Mouse (Mus musculus) midbrain, embryonic 10.5 days (tissue): ENCODE measurements around the gene Ncoa7. TPM values are rescaled to one million over a fixed set of nuclear protein-coding genes. Genes with fewer than 3 reads are reported as not detected.

Experiments used
- DNase-seq: peaks from one replicate; pipeline ENCODE4 v3.0.0-alpha.2; 2017; ENCODE audit warnings: low spot score
- H3K27ac ChIP-seq: fragments of 300-500 bp; sonication (generic); replicated peaks from 2 replicates; pipeline ENCODE4 v1.5.1; 2016; ENCODE audit warnings: mild to moderate bottlenecking
- H3K27me3 ChIP-seq: fragments of 300-500 bp; sonication (generic); 2 replicates; pipeline ENCODE4 v1.6.1; 2016; ENCODE audit warnings: low read depth, mild to moderate bottlenecking; ENCODE audit not compliant: poor library complexity, severe bottlenecking
- H3K36me3 ChIP-seq: fragments of 300-500 bp; sonication (generic); 2 replicates; pipeline ENCODE4 v1.6.1; 2016; ENCODE audit warnings: mild to moderate bottlenecking, moderate library complexity
- H3K4me1 ChIP-seq: fragments of 300-500 bp; sonication (generic); 2 replicates; pipeline ENCODE4 v1.6.1; 2016
- H3K4me3 ChIP-seq: fragments of 300-500 bp; sonication (generic); 2 replicates; pipeline ENCODE4 v1.5.1; 2016; ENCODE audit warnings: mild to moderate bottlenecking, moderate library complexity
- H3K9me3 ChIP-seq: fragments of 300-500 bp; sonication (generic); replicated peaks from 2 replicates; pipeline ENCODE4 v1.6.1; 2016; ENCODE audit warnings: mild to moderate bottlenecking
- WGBS: fragments of 180-500 bp; shearing (Covaris S2); methylation state at CpG from one replicate; pipeline ENCODE4 v1.1.7; 2016; 5-methylcytosine and 5-hydroxymethylcytosine counted together
- polyA plus RNA-seq: library from polyadenylated mRNA; unstranded; fragments of >200 nt; fragmentation: Nextera tagmentation; extraction: Ambion mirVana; gene quantifications from 2 replicates; pipeline ENCODE4 v1.2.1, GENCODE M21; 2016

The Ncoa7 gene
- polyA plus RNA-seq, 1 experiment from 2014 or later, result 6.2 TPM

DNA sequence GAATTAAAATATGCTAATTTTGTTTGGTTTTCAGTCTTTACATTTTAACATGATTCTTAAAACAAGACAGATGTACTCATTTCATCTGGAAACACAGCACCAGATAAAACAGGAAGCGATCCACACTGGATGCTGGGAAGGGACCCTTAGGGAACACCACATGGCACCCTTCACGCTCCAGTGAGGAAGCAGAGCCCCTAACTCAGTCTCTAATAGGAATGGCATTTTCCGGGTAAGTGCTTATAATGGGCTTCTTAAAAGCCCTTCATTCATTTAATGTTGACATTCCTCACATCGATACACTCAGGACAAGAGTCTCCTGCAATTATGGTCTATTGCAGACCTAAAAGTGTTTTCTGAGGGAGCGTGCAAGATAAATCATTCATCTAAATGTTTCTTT lies 27.6 kb downstream of the Ncoa7 start:
- Histone ChIP-seq H3K4me3 (no peak overlapping the region), H3K9me3 (no peaks in the 10 kb centered on the region), H3K36me3 (no peaks in the 10 kb centered on the region), H3K27ac (no peak overlapping the region), H3K27me3 (no peaks in the 10 kb centered on the region), H3K4me1 (no peaks in the 10 kb centered on the region)
- no peak for DNase-seq
- 80% methylated on average over 5 of the region's 5 CpGs for WGBS

DNA sequence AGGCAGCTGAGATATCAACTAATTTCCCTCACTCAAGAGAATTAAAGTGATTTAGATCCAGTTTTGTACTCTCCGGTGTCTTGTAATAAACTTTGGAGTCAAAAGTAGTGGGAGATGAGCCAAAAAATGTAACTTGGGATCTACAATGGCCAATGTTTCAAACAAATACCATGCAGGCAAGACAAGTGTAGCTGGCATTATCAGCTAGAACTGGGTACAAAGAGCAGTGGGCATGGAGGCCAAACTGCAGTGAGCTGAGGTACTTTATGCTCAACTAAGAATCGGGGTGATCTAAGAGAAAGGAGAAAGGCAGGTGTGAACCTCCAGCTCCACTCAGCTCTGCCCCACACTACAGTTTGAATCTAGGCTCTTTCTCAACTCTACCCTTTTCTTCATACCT lies 28.7 kb downstream of the Ncoa7 start:
- H3K27ac ChIP-seq, result no peak overlapping the region

DNA sequence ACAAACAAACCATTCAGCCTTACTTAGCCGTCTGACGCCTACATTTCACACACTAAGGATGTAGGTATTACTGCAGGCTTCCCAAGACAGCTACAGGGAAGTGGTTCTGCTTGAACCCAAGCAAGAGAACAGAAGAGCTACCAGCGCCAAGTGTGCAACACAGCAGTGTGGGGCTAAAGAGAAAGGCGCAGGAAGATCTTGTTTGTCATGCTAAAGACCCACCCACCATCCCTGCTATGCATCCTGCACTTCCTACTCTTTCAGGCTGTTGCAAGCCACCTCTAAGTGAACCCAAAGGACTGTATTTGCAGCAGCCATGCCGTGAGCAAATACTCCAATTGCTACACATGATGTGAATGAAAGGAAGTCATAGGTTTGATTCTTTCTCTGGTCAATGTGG lies 29.9 kb downstream of the Ncoa7 start:
- Histone ChIP-seq H3K27ac (no peak overlapping the region), H3K4me3 (no peak overlapping the region), H3K36me3 (no peaks in the 10 kb centered on the region), H3K27me3 (no peaks in the 10 kb centered on the region), H3K4me1 (no peaks in the 10 kb centered on the region), H3K9me3 (no peaks in the 10 kb centered on the region)
- no peak for DNase-seq
- WGBS, result 55% methylated on average over 5 of the region's 5 CpGs

More for the DNA sequence above, 28.7 kb downstream of the Ncoa7 start:
- no peaks in the 10 kb centered on the region for H3K4me1 ChIP-seq
- WGBS, result 100% methylated on average over 2 of the region's 2 CpGs
- H3K9me3 ChIP-seq, result no peaks in the 10 kb centered on the region
- DNase-seq, result no peak
- H3K36me3 ChIP-seq, result no peaks in the 10 kb centered on the region
- no peak overlapping the region for H3K4me3 ChIP-seq
- no peaks in the 10 kb centered on the region for H3K27me3 ChIP-seq

DNA sequence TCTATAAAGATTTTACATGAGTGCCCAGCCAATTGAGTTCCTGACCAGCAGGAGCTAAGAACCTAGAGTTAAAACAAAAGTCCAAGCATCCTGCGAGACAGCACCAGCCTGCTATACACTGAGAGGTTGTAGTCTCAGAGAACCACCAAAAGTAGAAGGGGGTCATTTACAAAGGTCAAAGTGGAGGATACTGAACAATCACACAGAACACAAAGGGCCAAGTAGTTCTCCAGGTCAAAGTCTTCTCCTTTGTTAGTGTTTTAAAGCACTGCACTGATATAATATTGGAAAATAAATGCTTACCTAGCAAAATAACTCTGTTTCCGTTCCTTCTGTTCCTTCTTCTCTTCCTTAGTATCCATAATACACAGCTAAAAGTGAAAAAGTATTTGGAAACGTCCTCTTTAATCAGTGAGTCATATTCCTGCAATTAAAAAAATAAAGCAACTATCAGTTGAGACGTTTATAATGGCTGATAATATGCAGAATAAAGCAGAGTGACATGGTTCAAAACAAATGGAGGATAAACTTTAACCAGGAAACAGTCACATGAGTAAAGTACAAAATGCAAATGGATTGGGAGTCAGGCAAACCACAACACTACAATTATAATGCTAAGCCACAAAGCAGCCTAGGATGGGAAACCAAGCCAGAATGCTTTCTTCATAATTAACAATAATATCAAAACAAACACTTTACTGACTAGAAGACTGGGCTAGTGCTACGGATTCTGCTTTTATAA lies 31.5 kb downstream of the Ncoa7 start:
- H3K9me3 ChIP-seq, result no peaks in the 10 kb centered on the region
- no peak overlapping the region for H3K4me3 ChIP-seq
- H3K27ac ChIP-seq, result no peak overlapping the region
- WGBS, result 82% methylated on average over 5 of the region's 5 CpGs
- no peaks in the 10 kb centered on the region for H3K27me3 ChIP-seq
- no peaks in the 10 kb centered on the region for H3K36me3 ChIP-seq
- no peaks in the 10 kb centered on the region for H3K4me1 ChIP-seq
- DNase-seq, result no peak

DNA sequence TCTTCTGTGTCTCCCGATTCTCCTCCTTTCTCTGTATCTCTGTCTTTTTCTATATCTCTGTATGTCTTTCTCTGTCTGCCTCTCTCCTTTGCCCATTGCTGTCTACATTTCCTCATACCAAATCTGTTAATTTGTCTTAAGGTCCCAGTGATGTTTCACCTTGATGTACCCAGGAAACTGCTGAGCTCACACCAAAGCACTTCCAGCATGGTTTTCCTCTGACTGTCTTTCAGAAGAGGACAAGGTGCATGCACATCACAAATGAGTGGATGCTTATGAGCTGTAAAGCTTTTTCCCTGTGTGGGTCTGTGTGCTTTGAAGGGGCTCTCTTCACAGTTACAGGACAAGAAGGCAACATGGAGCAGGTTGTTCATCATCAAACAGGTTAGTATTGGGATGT lies 34.3 kb downstream of the Ncoa7 start:
- H3K4me1 ChIP-seq, result no peaks in the 10 kb centered on the region
- H3K27me3 ChIP-seq, result no peaks in the 10 kb centered on the region
- WGBS, result 86% methylated on average over 1 of the region's 1 CpGs
- 0 out of 2 replicates have a peak, but pooled peaks cover 2% of the 10 kb centered on the region for H3K36me3 ChIP-seq
- DNase-seq, result no peak
- H3K27ac ChIP-seq, result no peak overlapping the region
- H3K9me3 ChIP-seq, result no peaks in the 10 kb centered on the region
- H3K4me3 ChIP-seq, result no peak overlapping the region

DNA sequence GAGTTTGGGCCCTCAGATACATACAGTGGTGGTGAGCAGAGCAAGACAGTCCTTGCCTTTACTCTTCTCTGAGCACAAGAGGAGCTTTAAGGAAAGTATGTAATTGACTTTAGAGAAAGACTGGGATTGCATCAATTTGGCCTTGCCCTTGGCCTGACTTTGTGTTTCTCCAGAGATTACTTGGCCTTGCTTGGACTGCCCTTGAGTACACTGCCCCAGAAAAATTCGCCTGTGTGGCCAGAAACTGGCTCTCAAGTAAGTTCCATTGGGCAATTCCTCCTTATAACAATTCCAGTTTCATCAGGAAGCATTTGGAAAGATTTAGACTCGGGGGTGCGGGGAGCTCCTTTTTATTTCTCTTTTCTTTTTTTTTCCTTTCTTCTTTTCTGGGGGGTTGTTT lies 34.9 kb downstream of the Ncoa7 start:
- H3K36me3 ChIP-seq, result 0 out of 2 replicates have a peak, but pooled peaks cover 2% of the 10 kb centered on the region
- 93% methylated on average over 3 of the region's 3 CpGs for WGBS

DNA sequence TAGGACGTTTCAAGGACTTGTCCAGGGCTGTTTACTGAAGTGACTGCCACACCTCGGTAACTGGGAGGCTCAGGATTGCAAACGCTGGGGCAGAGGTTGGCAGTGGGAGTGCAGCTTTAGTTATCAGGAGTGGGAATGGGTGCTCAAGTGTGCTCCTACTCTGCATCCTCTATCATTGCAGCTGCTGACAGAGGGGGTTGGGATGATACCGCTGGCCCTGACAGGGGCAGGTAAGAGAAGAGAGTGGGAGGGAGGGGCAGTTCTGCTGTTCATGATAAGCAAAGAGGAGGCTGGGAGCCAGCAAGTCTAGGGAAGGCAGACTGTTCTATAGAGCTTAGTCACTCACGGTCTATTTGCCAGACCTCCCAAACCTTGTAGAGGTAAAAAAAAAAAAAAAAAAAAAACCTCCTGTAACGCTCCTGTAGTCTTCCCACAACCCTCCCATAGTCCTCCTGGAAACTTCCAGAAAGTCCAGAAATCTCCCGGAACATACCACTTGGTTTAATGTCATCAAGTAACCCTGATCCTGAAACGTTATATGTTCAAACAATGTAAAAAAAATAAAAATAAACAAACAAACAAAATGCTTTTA lies 39.9 kb downstream of the Ncoa7 start:
- no peaks in the 10 kb centered on the region for H3K9me3 ChIP-seq
- H3K27me3 ChIP-seq, result no peaks in the 10 kb centered on the region
- no peak overlapping the region for H3K27ac ChIP-seq
- H3K4me3 ChIP-seq, result no peak overlapping the region
- 79% methylated on average over 8 of the region's 8 CpGs for WGBS
- H3K4me1 ChIP-seq, result no peaks in the 10 kb centered on the region
- 0 out of 2 replicates have a peak, but pooled peaks cover 2% of the 10 kb centered on the region for H3K36me3 ChIP-seq
- no peak for DNase-seq

More for the DNA sequence above, 34.9 kb downstream of the Ncoa7 start:
- no peaks in the 10 kb centered on the region for H3K9me3 ChIP-seq
- H3K27me3 ChIP-seq, result no peaks in the 10 kb centered on the region
- H3K4me3 ChIP-seq, result no peak overlapping the region
- DNase-seq, result no peak
- H3K27ac ChIP-seq, result no peak overlapping the region
- H3K4me1 ChIP-seq, result no peaks in the 10 kb centered on the region

DNA sequence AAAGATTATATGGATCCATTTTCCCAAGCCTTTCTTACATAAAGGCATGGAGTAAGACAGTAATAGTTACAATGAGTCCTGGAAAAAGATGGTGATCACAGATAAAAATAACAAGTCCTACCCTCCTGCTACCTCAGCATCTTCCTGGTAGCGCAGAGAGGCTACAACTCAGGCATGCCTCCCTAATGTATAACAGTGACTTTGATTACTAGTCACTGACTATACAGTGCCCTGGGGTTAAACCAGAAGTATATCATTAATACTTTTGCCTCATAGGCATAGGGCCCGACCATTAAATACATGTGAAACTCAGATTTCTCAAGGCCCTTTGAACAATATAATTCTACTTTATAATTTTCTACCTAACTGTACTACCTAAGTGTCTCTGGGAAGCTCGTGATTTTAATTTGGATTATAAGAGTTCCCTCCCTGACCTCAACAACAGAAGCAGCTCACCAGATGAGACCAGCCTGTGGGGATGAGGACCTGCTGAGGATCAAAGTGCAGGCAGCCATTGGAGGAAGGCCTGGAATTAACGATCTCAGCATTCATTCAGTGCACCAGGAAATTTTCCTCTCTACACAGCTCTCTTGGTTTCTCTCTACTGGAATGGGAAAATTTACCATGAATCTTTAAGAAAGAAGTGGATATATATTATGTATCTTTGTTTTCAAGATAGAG lies 40.7 kb downstream of the Ncoa7 start:
- no peaks in the 10 kb centered on the region for H3K9me3 ChIP-seq
- WGBS, result 93% methylated on average over 4 of the region's 4 CpGs
- H3K27ac ChIP-seq, result no peak overlapping the region
- H3K4me1 ChIP-seq, result no peaks in the 10 kb centered on the region
- no peak for DNase-seq
- no peaks in the 10 kb centered on the region for H3K27me3 ChIP-seq
- no peak overlapping the region for H3K4me3 ChIP-seq
- 0 out of 2 replicates have a peak, but pooled peaks cover 2% of the 10 kb centered on the region for H3K36me3 ChIP-seq

DNA sequence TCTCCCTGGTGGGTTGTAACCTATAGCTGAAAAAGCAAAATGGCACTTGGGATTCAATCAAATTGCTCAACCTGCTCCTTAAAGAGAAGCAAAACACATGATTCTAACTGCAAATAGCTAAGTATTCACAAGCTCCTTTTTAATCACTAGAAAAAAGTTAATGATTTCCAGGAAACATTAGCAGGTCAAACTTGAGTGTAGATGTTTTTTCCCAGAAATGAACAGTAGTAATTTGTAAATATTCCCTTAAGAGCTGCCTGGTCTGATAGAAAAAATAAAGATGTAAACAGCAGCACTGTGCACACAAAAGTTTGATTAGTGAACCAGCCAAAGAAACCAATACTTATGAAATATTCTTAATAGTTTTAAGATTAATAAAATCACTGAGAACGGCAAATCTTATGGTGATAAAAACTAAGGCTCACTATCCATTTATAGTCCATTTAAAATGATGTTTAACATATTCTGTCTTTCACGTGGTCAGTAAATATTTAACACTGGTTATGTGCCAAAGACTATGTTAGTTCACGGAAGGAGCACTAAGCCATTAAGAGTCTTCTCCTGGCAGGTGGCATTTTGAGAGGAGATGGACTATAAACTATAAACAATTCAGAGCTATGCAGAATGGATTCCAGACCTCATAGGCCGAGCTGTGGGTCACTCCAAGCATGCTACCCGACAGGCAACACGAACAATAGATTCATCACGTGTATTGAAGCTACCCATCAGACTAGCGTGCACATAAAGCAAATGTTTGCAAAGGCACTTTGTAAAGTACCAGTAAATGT lies 43.6 kb downstream of the Ncoa7 start:
- Histone ChIP-seq H3K4me3 (no peak overlapping the region), H3K9me3 (no peaks in the 10 kb centered on the region), H3K27me3 (no peaks in the 10 kb centered on the region), H3K36me3 (no peaks in the 10 kb centered on the region), H3K27ac (no peak overlapping the region), H3K4me1 (no peaks in the 10 kb centered on the region)
- DNase-seq, result no peak
- 89% methylated on average over 8 of the region's 8 CpGs for whole genome bisulfite sequencing

DNA sequence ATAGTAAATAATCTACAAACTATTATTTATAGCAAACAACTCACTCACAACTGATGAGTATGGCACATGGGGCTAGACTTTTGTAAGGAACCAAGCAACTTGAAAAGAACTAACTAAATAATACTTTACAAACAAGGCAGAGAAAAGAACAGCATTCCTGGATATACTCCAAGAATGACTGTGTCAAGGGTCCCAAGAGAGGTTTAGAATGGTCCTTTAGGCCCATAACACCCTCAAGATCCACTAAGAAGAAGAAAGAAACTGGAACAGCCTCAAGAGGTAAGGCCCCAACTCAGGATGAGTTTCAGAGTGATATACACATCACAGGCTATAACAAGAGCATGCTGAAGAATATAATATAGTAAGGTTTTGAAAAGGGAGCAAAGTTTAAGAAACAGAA lies 47.1 kb downstream of the Ncoa7 start:
- no peaks in the 10 kb centered on the region for H3K36me3 ChIP-seq
- H3K9me3 ChIP-seq, result no peaks in the 10 kb centered on the region
- H3K4me3 ChIP-seq, result no peak overlapping the region
- no peaks in the 10 kb centered on the region for H3K4me1 ChIP-seq
- H3K27me3 ChIP-seq, result no peaks in the 10 kb centered on the region
- DNase-seq, result no peak
- no peak overlapping the region for H3K27ac ChIP-seq

DNA sequence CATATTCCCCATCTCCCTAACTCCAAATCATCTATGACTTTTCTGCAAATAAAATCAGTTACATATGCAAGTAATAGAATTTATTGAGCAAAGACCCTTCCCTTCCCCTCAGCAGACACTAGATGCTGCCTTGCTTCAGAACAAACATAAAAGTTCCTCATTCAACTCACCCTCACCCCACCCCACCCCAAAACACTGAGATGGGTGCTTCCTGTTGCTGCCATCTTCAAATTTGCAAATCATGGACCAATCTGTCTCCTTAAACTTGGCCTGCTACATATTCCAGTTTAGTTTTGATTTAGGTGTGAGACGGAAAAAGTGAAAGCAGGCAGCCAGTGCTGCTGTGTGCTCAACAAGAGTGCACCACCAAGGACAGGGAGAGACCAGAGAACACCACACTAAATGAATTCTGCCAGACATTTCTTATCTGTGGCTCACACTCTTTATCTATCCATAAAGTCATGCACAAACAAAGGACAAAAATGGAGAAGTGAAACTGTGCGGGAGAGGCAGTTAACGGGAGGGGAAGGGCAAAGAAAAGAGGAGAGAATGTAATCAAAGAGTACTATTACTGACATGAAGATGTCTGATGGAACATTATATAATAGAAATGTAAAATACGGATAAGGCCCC lies 48.2 kb downstream of the Ncoa7 start:
- WGBS, result 81% methylated on average over 4 of the region's 4 CpGs
- no peak for DNase-seq
- no peak overlapping the region for H3K27ac ChIP-seq
- no peaks in the 10 kb centered on the region for H3K36me3 ChIP-seq
- H3K4me3 ChIP-seq, result no peak overlapping the region
- H3K9me3 ChIP-seq, result no peaks in the 10 kb centered on the region
- H3K4me1 ChIP-seq, result no peaks in the 10 kb centered on the region
- H3K27me3 ChIP-seq, result no peaks in the 10 kb centered on the region

DNA sequence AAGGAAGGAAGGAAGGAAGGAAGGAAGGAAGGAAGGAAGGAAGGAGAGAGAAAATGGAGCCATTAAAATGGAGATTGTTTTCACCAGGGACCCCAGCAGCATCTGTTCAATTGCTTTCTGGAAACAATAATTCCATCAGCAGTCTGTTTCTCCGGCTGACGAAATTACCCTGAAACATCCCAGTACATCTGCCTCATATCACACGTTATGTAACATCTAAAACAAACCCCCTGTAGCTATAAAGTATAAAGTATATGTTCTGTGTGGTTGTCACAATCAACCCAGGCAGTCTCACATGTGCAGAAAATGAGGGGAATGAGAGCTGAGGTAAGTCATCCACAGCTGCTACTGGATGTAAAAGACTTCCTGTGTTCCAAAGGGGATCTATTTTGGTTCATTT lies 49.0 kb downstream of the Ncoa7 start:
- Histone ChIP-seq H3K9me3 (no peaks in the 10 kb centered on the region), H3K27ac (no peak overlapping the region), H3K4me1 (no peaks in the 10 kb centered on the region), H3K36me3 (no peaks in the 10 kb centered on the region), H3K27me3 (no peaks in the 10 kb centered on the region), H3K4me3 (no peak overlapping the region)
- 89% methylated on average over 3 of the region's 3 CpGs for WGBS
- no peak for DNase-seq
